Mouse (Mus musculus): ENCODE data around the gene Fads6.
A peak's percentile ranks its signal among the peaks of the same experiment; 100 is the strongest.

The Fads6 gene

DNA sequence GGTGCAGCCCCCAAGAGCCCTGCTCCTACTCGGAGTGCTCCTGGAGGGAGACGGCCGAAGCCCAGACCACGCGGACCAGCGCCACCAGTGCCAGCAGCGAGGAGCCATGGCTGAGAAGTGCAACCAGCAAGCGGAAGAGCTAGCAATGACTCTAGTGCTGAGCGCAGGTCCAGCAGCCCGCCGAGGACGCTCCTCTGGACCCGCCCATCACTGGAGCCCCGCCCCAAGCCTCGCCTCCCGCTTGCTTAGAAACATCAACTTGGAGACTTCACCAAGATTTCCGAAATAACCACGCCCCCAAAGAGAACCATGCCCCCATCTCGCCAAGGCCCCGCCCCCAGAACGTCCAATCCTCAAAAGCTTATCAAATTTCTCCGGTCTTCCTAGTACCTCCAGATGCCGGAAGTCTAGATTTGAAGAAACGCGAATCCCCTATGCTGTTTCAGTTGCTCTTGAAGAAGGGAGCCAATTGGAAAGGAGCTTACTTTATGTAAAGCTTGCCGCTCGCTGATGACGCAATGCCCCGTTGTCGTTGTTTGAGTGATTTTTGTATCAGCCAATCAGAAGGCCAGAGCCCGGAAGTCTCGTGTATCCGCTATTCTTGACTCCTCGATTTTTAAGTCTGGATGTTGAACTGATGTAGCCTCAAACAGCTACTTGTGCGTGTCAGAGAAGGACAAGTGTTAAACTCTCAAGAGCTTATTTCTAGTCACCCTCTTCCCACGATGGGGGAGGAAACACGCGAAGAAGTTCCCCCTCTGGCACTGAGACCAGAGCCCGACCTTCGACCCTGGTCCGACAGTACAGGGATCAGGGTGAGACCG is 20.5 kb downstream of the Fads6 start, which contains the start of gene Fdxr:
Fdxr (minus strand) TSS at position 271 of the 824 bp plus-strand sequence.
- peak; percentile 100 for DNase-seq (ENCODE audit: low read depth, low spot score)

DNA sequence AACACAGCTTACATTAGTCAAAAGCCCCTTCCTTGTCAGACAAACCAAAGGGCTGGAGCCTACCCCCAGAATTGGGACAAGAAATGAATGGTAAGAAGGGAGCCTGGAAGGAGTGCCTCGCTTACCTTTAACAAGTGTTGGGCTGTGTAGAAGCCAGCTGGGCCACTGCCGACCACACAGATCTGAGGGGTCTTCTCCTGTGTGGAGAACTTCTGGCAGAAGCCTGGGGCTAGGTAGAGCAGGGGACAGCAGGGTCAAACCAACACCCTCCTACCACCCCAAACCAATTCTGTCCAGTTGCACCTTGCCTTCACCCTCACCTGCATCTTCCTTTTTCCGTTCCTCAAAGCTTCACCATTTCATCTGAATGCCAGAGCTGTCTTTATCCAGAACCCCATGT is 21.5 kb downstream of the Fads6 start:
- no peak for DNase-seq (ENCODE audit: low read depth, low spot score)

DNA sequence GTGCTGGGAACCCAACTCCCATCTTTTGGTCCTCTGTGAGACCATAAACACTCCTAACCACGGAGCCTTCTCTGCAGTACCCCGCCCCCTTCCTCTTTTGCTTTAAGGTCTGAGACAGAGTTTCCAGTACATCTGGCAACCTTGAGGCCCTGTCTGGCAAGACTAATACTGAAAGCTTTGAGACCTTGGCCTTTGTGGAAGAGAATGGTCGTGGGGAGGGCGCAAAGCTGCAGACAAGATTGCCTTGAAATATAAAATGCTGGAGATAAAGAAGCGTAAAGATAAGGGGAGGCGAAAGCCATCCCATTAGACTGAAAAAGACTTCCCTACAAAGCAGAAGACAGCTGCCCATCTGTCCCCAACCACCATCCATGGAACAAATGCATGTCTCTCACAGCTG is 22.0 kb downstream of the Fads6 start:
- no peak for DNase-seq (ENCODE audit: low read depth, low spot score)

DNA sequence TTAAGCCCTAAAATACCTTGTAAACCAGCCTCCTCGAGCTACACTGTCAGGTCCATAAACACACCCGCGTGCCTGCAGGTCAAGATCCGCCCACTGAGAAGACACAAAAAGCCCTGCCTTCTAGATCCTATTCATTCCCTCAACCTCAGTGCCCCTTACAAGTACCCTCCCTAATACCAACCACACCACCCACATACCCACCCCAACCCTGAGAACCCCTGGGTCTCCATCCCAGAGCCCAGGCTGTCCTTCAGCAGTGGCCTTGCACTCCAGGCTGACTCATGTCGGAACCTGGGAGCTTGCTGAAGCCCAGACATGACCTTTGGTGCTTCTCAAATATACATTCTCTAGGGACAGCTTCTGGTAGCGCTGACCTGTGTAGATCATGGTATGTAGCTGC is 22.7 kb downstream of the Fads6 start:
- no peak for DNase-seq (ENCODE audit: low read depth, low spot score)

DNA sequence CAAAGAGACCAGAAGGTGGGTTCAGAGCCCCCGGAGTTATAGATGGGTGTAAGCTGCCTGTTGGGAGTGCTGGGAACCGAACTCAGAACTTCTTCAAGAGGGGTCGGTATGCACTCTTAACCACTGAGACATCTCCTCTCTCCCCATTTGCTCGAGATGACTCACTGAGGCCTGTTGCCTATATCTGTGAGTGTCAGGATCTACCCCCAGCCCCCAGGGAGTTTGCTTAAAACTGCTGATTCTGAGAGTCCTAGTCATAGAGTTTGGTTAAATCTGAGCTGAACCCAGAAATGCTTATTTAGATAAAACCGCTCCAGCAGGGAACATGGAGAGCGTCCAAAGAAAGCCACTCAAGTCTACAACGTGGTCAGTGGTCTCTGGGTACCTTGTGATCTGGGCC is 23.3 kb downstream of the Fads6 start:
- DNase-seq (ENCODE audit: low read depth, low spot score): no peak

DNA sequence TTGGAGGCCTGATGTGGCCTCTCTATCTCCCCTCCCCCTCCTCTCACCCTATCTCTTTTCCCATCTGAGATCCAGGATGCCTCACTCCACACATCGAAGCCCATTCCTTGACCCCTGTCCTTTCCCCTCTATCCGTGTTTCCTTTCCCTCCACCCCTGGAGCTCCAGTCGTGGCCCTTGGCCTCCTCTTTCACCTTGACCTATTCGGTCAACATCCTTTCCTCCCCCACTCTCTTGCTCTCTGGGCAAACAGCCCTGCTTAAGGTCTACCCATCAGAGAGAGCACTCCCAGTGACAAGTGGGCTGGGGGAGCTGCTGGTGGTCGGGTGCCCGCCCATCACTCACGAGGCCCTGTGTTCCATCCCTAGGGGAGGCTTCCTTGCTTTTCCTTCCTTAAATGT is 23.7 kb downstream of the Fads6 start:
- DNase-seq (ENCODE audit: low read depth, low spot score): no peak

DNA sequence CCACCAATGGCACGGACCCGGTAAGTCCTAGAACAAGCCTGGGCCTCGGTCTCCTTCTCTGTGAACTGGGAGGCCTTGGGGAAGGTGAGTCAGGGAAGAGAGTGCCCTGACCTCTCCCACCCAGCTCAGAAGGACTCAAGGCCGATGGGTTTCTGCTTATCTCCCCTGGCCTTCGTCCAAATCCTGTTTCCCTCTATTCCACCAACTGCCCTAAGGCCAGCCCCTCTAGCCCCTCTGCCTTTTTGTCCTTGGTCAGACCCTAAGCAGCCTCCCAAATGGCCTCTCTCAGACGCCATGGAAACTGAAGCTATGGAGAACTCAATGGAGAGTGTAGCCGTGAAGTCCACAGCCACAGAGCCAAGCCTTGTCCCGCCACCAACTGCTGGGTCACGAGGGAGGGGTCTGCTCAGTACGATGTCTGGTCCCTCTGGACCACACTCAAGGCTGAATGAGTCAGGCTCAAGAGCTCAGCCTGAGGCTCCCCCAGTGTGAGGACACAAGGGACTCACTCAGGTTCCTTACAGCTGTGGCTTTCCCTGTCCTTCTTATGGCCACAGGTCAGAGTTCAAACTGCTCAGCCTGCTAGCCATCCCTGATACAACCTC is 24.5 kb downstream of the Fads6 start:
- no peak for DNase-seq (ENCODE audit: low read depth, low spot score)

DNA sequence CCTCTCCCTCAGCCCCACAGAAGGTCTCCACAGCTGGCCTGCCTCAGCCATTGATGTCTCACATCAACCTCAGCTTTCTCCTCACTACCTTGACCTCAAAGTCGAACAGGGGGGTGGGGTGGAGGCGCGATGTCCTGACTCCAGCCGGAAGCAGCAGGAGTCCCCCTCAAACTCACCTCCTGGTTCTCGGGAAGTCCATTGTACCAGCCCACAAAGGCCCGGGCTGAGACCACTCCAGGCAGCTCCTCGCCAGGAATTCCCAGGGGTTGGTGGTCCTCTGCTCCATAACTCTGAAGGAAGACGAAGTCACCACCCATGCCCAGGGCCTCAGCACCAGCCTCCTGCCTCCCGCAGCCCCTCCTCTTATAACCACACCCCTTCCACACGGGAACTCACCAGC is 26.0 kb downstream of the Fads6 start:
- DNase-seq (ENCODE audit: low read depth, low spot score): no peak

DNA sequence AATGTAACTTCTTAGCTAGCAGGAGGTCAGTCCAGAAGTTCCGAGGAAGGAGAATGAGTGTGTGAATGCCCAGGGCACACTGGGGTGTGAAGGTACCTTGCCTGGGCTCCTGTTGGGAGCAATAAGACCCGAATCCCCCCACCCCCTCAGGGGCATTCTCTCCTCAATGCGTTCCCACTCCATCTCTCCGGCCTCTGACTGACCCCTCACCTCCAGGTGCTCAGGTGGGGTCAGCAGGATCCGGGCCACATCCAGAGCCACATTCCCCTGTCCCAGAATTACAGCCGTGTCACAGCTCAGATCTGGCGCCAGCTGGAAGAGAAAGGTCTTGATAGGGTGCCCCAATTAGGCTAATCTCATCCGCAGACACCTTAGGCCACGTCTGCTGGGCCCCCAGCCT is 26.4 kb downstream of the Fads6 start:
- no peak for DNase-seq (ENCODE audit: low read depth, low spot score)

DNA sequence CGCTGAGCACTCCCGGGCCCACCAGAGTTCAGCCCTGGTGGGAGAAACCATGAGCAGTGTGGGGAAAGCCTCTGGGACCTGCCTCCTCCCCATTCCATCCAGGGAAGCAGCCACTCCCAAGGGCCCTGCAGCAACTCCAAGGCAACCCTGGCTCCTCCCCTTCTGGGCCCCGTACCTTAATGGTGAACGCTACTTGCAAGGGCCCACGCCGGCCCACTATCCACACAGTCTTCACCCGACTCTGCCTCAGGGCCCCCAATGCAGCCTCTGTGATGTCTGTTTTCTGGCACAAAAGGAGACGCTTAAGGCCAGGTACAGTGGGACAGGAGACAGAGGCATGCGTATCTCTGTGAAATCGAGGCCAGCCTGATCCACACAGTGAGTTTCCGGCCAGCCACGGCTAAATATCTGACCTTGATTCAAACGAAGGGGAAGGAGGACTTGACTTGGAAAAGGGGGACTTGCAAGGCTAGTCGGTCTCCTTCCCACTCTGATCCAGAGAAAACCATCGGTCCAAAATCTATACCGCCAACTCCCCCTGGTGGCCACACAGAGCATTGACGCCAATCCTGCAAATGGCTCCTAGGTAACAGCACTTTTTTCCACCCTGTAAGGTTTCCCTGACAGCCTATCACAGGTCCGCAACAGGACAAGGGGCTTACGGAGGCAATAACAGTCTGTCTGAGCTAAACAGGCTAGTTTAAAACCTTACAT is 27.2 kb downstream of the Fads6 start:
- peak; percentile 81 for DNase-seq (ENCODE audit: low read depth, low spot score)

DNA sequence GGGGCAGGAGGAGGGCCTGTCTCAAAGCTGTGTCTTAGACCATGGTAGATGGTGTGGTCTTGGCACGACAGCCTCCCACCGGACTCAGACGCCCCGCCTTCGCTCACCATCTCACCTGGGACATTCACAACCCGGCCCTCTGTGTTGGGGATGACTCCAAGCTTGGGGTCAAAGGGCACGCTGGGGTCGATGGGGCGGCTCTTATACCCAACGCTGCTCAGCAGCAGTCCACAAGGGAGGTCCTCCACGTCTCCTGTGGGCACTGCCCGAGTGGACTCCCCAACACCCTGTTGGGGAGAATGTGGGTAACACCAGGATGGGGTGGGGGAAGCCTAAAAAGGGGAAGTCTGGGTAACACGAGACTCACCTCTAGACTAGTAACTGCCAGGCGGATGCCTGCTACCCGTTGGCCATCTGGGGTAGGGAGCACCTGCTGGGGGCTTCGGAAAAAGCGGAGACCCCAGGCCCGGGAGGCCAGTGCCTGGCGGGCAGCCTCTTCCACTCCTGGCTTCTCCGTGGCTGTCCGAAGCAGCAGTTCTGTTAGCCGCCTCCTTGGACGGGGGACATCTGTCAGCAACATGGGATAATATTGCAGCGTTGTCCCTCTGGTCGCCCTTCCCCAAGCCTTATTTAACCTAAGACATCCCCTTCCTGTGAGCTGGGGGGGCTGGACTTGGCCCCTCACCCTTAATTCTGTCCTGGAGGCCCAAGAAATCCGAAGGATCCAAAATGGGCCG is 28.0 kb downstream of the Fads6 start:
- no peak for DNase-seq (ENCODE audit: low read depth, low spot score)

DNA sequence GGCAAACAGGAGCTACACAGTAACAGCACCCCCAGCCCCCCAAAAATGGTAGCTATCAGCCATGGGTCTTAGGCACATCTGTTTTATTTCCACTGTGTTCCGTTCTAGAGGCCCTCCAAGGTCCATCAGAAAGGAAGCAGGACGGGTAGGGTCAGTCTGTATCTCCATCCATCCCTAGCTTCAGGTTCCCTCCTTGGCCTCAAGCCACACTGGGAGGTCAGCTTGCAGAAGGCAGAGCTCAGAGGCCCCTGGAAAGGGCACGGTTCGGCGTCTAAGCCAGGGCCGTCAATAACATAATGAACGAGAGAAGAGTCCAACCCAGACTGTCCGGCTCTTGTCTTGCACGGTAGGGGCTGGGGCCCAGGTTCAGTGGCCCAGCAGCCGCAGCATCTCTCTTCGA is 29.5 kb downstream of the Fads6 start:
- no peak for DNase-seq (ENCODE audit: low read depth, low spot score)

DNA sequence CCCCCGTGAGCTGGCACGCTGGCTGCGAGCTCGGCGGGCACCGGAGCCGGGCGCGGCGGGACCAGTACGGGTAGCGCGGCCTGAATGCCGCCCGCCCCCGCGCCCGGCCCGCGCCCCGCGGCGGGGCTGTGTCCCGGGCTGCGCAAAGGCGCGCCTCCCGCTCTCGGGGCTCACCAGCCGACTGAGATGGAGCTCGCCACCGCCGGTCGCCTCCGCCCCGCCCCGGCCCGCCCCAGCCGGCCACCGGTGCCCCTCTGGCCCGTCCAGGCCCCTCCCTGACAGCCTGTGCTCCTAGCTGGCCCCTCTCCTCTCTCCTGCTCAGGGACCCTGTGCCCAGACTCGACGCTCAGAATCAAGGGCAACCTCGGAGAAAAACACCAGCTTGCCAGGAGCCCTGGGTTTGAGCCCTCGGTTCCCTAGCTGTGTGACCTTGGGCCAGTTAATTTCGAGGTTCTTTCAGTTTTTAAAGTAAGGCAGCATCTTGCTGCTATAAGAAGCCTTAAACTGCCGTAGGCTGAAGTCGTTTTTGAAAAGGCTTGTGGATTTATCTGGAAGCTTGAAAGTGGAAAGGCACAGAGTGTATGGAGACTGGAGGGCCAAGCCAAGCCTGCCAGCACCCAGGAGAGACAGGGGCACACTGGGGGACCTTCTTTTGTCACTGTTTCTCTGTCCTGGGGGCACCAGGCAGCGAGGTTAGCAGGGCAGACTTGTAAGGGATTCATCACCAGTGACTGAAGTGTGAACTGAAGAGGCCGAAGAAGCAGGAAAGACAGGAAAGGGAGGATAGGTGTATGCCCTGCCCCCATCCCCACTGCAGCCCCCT is 30.2 kb downstream of the Fads6 start, which contains the start of gene Grin2c:
Grin2c (minus strand) TSS at position 183 of the 823 bp plus-strand sequence.
- DNase-seq (ENCODE audit: low read depth, low spot score): no peak

DNA sequence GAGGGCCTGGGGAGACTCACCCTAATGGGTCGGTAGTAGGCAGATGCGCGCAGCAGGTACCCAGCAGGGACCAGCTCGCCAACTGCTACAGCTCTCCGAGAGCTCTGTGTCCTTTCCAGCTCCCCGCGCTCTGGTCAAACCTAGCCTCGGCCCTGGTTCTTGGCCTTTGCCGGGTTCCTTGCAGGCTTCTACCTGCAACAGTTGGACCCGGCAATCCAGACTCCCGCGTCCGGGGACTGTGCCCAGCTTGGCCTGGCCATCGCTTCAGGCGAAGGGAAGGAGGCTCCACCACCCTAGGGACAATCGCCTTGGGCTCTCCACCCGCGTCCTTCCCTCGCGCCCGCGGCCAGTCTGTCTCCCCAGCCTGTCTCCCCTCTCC is 31.1 kb downstream of the Fads6 start:
- DNase-seq (ENCODE audit: low read depth, low spot score): no peak

DNA sequence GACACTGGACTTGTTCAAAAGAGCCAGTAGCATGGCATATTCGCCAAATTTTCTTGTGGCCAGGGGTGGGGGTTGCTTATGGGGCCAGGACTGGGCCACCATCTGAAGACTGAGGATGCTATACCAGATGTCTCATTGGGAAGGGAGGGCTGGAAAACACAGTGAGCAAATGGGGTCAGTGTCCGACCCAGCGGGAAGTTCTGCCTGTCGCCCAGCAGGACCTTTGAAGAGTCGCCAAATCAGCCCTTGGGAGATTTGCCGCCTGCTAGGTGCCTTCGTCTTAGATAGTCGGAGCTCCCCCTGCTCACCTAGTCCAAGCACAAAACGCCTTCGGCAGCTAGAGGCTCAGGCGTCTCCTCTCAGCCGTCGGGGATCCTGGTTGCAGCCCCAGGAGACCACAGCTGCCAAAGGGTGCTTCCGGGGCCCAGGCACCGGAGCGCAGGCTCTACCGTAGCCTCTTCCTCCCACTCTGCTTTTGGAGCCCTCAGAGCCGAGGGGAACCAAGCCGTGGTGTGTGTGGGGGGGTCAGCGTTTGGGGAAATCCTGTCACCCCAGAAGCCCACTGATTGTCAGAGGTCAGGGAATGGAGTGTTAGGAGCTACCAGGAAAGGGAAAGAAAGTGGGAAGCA is 31.6 kb downstream of the Fads6 start:
- no peak for DNase-seq (ENCODE audit: low read depth, low spot score)

DNA sequence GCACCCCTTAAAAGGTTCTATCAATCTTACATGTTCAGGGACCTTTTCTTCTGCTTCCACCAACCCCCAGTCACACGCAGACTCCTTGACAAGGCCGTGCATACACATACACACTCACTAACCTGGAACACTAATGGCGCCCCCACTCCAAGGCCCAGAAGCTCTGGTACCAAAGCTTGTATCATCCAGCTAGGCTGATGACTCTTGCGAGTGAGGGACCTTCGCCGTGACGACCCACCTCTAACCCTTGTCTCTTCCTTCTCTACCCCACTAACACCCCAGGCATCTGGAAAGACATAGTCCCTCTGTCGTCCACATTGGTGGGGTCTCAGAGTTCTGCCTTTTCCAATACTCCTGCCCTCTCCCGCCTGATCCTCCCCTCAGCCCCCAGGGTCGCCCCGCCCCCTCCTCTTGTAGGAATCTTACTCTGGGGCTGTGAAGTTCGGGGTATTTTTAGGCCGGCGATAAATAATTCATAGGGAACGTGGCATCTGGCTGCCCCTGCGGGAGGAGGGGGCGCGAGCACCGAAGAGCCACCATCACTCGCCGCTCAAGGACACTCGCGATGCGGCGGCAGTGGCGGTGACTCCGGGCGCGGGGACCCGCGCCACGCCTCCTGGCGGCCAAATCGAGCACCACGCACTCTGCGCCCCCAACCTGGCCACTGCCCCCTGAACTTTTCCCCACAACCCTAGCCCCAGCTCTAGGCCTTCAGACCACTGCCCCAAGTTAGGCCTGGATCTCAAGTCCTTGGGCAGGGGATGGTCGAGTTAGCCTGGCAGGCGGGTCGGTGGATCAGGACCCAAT is 32.4 kb downstream of the Fads6 start:
- peak; percentile 58 for DNase-seq (ENCODE audit: low read depth, low spot score)

DNA sequence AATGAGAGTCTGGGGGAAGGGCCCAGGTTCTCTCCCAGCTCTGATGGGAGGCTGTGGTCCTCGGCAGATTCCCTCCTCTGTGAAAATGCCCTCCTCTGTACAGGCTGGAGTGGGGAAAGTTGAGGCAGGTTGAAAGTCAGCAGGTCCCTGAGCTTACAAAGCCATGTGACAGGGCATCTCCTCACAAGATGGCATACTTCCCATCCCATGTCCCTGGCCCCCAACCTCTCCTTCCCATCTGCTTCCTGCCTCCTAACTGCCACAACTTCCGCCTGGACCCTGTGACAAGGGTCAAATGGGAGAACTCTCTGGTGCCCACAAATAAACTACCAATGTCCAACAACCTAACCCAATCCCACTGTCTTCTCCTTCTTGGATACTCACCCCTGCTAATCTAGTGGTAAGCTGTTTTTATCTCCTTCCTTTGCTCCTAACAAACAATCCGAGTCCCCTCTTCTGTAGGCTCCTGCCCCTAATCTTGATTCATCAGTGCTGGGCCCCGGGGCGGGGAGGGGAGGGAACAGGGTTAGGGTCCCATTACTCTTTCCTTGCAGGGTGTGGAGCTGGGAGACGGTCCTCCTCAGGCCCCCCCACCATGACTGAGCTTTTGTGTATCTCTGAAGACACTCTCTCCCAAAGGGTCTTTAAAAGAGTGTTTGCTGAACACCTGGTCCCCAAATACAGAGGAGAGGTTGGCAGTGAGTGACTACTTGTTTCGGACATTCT is 33.2 kb downstream of the Fads6 start:
- DNase-seq (ENCODE audit: low read depth, low spot score): no peak

DNA sequence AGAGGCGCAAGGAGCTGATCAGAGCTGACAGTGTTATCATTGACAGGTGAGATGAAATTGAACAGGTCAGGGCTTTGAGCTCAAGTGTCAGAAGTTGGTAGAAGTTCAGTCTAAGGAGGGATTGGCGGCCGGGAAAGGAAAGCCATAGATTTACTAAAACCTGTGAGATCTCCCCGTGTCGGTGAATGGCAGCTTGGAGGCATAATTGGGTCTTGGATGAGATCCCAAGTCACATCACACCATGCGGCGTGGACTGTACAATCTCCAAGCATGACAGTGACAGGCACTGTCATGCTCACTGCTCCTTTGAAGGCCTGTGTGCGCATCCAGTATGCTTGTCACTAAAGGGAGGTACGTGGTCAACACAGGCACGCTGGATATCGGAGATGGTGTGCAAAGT is 34.5 kb downstream of the Fads6 start:
- no peak for DNase-seq (ENCODE audit: low read depth, low spot score)

DNA sequence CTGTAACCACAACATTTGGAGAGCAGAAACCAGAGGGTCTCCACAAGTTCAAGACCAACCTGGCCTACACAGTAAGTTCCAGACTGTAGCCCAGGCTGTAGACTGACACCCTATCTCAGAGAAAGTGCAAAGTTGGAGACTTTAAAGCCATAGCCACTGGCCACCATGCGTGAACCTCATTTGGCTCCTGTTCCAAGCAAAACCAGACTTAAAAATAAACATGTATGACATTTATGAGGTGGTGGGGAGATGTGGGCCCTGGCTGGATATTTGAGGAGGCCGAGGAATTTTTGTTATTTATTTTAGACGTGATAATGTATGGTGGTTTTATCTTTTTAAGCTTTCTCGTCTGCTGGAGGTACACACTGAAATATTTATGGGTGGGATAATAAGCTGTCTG is 38.3 kb downstream of the Fads6 start:
- no peak for DNase-seq (ENCODE audit: low read depth, low spot score)
